ENCODE assay signal across 8 mouse cellular contexts in the genomic region with DNA sequence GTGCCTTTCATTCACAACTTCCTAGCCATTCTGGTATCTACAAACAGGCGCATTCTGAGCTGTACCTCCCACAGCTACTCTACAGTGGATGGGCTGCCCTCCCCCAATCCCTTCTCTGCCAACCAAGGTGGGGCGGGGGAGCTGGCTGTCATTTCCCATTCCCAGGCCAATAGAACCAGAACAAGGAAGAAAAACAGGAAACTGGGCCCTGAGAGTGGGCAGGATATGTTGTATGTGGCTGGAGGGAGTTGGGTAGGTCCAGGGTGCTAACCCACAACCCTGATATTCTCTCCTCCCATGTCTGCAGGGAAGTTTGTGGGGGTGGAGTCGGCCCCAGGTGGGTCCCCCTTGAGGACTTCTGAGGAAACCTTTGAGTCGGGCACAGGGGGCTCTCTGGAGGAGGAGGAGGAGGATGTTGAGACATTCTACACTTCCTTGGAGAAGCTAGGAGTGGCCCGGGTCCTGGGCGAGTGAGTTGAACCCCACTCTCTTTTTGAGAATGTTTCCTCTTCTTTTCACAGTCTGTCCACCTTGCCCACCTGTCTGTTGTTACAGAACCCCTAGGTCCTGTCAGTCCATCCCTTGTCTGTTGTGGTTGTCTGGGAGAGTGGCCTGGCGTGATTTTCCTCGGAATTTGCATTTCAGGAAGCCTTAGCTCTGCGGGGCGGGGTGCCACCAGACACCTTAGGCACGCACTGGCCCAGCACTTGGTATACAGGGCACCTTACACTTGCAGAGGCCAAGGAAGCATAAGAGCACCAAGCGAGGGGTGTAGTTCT. TPM values are rescaled to one million over a fixed set of nuclear protein-coding genes. Genes with fewer than 3 reads are reported as not detected.
DNase-seq lines count a peak whose midpoint lies in the region; ATAC-seq lines count a peak whose summit lies in the region.

No protein-coding gene starts in this region.

- no peak for ATAC-seq in forebrain, embryonic 13.5 days
- no peak for ATAC-seq in intestine, embryonic 14.5 days (replicated peaks; ENCODE audit: low FRiP score, low TSS enrichment, low read depth)
- no peak for ATAC-seq in liver, embryonic 15.5 days (ENCODE audit: insufficient read depth)
- ATAC-seq in stomach, embryonic 15.5 days (ENCODE audit: insufficient read depth, low FRiP score, low read depth), result no peak

- peaks cover 13% of the 10 kb centered on the region for H3K36me3 ChIP-seq in forebrain, embryonic 13.5 days (ENCODE audit: poor library complexity, severe bottlenecking)
- 0 out of 2 replicates have a peak, but pooled peaks cover 3% of the 10 kb centered on the region for H3K36me3 ChIP-seq in intestine, embryonic 14.5 days (ENCODE audit: control insufficient read depth, insufficient read depth, low read length)
- peaks cover 8% of the 10 kb centered on the region; the same call in 1 of the 2 replicates for H3K36me3 ChIP-seq in liver, embryonic 15.5 days (replicated peaks)
- H3K36me3 ChIP-seq in stomach, embryonic 15.5 days, result 0 out of 2 replicates have a peak, but pooled peaks cover 2% of the 10 kb centered on the region

- peaks cover 42% of the 10 kb centered on the region for H3K4me1 ChIP-seq in forebrain, embryonic 13.5 days
- peaks cover 29% of the 10 kb centered on the region for H3K4me1 ChIP-seq in intestine, embryonic 14.5 days (replicated peaks; ENCODE audit: control insufficient read depth, insufficient read depth, low read length)
- peaks cover 61% of the 10 kb centered on the region for H3K4me1 ChIP-seq in liver, embryonic 15.5 days (replicated peaks)
- peaks cover 69% of the 10 kb centered on the region for H3K4me1 ChIP-seq in stomach, embryonic 15.5 days

- no peak overlapping the region for H3K27ac ChIP-seq in forebrain, embryonic 13.5 days
- H3K27ac ChIP-seq in intestine, embryonic 14.5 days (ENCODE audit: low read depth), result no peak overlapping the region
- H3K27ac ChIP-seq in liver, embryonic 15.5 days (replicated peaks), result 0 out of 2 replicates have a peak overlapping the region, but pooled peaks have one; percentile 6
- peak overlapping the region; percentile 4; the same call in 1 of the 2 replicates for H3K27ac ChIP-seq in stomach, embryonic 15.5 days

- WGBS in forebrain, embryonic 13.5 days, result 19% methylated on average over 12 of the region's 12 CpGs
- WGBS in intestine, embryonic 14.5 days, result 36% methylated on average over 12 of the region's 12 CpGs
- WGBS in liver, embryonic 15.5 days (ENCODE audit: insufficient replicate concordance), result 23% methylated on average over 12 of the region's 12 CpGs
- WGBS in stomach, embryonic 15.5 days, result 43% methylated on average over 12 of the region's 12 CpGs

- H3K9ac ChIP-seq in forebrain, embryonic 13.5 days, result no peak overlapping the region
- H3K9ac ChIP-seq in intestine, embryonic 14.5 days (ENCODE audit: low read length), result no peak overlapping the region
- no peak overlapping the region for H3K9ac ChIP-seq in liver, embryonic 15.5 days
- H3K9ac ChIP-seq in stomach, embryonic 15.5 days, result no peak overlapping the region

- H3K27me3 ChIP-seq in forebrain, embryonic 13.5 days, result peaks cover 81% of the 10 kb centered on the region
- H3K27me3 ChIP-seq in intestine, embryonic 14.5 days (replicated peaks; ENCODE audit: control insufficient read depth, insufficient read depth, low read length), result peaks cover 64% of the 10 kb centered on the region
- peaks cover 81% of the 10 kb centered on the region for H3K27me3 ChIP-seq in liver, embryonic 15.5 days
- peaks cover 38% of the 10 kb centered on the region for H3K27me3 ChIP-seq in stomach, embryonic 15.5 days (replicated peaks)

- H3K4me3 ChIP-seq in forebrain, embryonic 13.5 days, result peak overlapping the region; percentile 9; the same call in 1 of the 2 replicates
- peak overlapping the region; percentile 2 for H3K4me3 ChIP-seq in intestine, embryonic 14.5 days (ENCODE audit: low read depth, low read length)
- H3K4me3 ChIP-seq in liver, embryonic 15.5 days (replicated peaks), result no peak overlapping the region
- peak overlapping the region; percentile 20 for H3K4me3 ChIP-seq in stomach, embryonic 15.5 days (replicated peaks)

- peak; percentile 53 for DNase-seq in cerebellum, adult 11-12 months
- no peak for DNase-seq in cerebellum, postnatal 36 days
- no peak for DNase-seq in intestine, embryonic 14.5 days (ENCODE audit: low spot score)
- no peak for DNase-seq in adipocyte (ENCODE audit: low spot score)
- DNase-seq in ovary, postnatal 10 days (ENCODE audit: low spot score), result no peak

- H3K4me2 ChIP-seq in forebrain, embryonic 13.5 days, result no peak overlapping the region
- peak overlapping the region; percentile 36; the same call in 1 of the 2 replicates for H3K4me2 ChIP-seq in intestine, embryonic 14.5 days (ENCODE audit: low read length)
- peak overlapping the region; percentile 35 for H3K4me2 ChIP-seq in liver, embryonic 15.5 days
- H3K4me2 ChIP-seq in stomach, embryonic 15.5 days, result peak overlapping the region; percentile 48

- H3K9me3 ChIP-seq in forebrain, embryonic 13.5 days (replicated peaks), result no peaks in the 10 kb centered on the region
- no peaks in the 10 kb centered on the region for H3K9me3 ChIP-seq in intestine, embryonic 14.5 days (ENCODE audit: control insufficient read depth, low read length)
- H3K9me3 ChIP-seq in liver, embryonic 15.5 days (replicated peaks), result no peaks in the 10 kb centered on the region
- no peaks in the 10 kb centered on the region for H3K9me3 ChIP-seq in stomach, embryonic 15.5 days

RNA-seq across cellular contexts. Expression of a gene that starts 3.1 kb away (rescaled TPM):
- 3.2 and 6.0 TPM in 2 replicates for polyA plus RNA-seq in forebrain, embryonic 13.5 days (2015; fragmentation: Nextera tagmentation; extraction: Ambion mirVana)
- 13.8 and 14.0 TPM in 2 replicates for polyA plus RNA-seq in intestine, embryonic 14.5 days (2014; fragmentation: Nextera tagmentation; extraction: Ambion mirVana)
- polyA plus RNA-seq in liver, embryonic 15.5 days (2015; fragmentation: Nextera tagmentation; extraction: Ambion mirVana), result 3.9 and 5.2 TPM in 2 replicates
- 27.5 and 32.8 TPM in 2 replicates for polyA plus RNA-seq in stomach, embryonic 15.5 days (2015; fragmentation: Nextera tagmentation; extraction: Ambion mirVana)

RNA-seq across cellular contexts. Expression of a gene that starts 3.2 kb away (rescaled TPM):
- 12.0 and 14.3 TPM in 2 replicates for polyA plus RNA-seq in forebrain, embryonic 13.5 days (2015; fragmentation: Nextera tagmentation; extraction: Ambion mirVana)
- 73.4 and 73.5 TPM in 2 replicates for polyA plus RNA-seq in intestine, embryonic 14.5 days (2014; fragmentation: Nextera tagmentation; extraction: Ambion mirVana)
- 5.0 and 6.3 TPM in 2 replicates for polyA plus RNA-seq in liver, embryonic 15.5 days (2015; fragmentation: Nextera tagmentation; extraction: Ambion mirVana)
- polyA plus RNA-seq in stomach, embryonic 15.5 days (2015; fragmentation: Nextera tagmentation; extraction: Ambion mirVana), result 25.6 and 26.6 TPM in 2 replicates

RNA-seq across cellular contexts. Expression of a gene that starts 9.0 kb away (rescaled TPM):
- 19.5 and 21.0 TPM in 2 replicates for polyA plus RNA-seq in forebrain, embryonic 13.5 days (2015; fragmentation: Nextera tagmentation; extraction: Ambion mirVana)
- polyA plus RNA-seq in intestine, embryonic 14.5 days (2014; fragmentation: Nextera tagmentation; extraction: Ambion mirVana), result 24.6 and 30.2 TPM in 2 replicates
- polyA plus RNA-seq in liver, embryonic 15.5 days (2015; fragmentation: Nextera tagmentation; extraction: Ambion mirVana), result 13.9 and 15.3 TPM in 2 replicates
- 33.5 and 34.6 TPM in 2 replicates for polyA plus RNA-seq in stomach, embryonic 15.5 days (2015; fragmentation: Nextera tagmentation; extraction: Ambion mirVana)

RNA-seq across cellular contexts. Expression of a gene that starts 10.9 kb away (rescaled TPM):
- polyA plus RNA-seq in forebrain, embryonic 13.5 days (2015; fragmentation: Nextera tagmentation; extraction: Ambion mirVana), result 76.5 and 89.5 TPM in 2 replicates
- polyA plus RNA-seq in intestine, embryonic 14.5 days (2014; fragmentation: Nextera tagmentation; extraction: Ambion mirVana), result 67.7 and 73.4 TPM in 2 replicates
- 41.7 and 43.9 TPM in 2 replicates for polyA plus RNA-seq in liver, embryonic 15.5 days (2015; fragmentation: Nextera tagmentation; extraction: Ambion mirVana)
- 67.3 and 71.6 TPM in 2 replicates for polyA plus RNA-seq in stomach, embryonic 15.5 days (2015; fragmentation: Nextera tagmentation; extraction: Ambion mirVana)

RNA-seq across cellular contexts. Expression of a gene that starts 11.0 kb away (rescaled TPM):
- 18.0 and 20.0 TPM in 2 replicates for polyA plus RNA-seq in forebrain, embryonic 13.5 days (2015; fragmentation: Nextera tagmentation; extraction: Ambion mirVana)
- 75.1 and 83.9 TPM in 2 replicates for polyA plus RNA-seq in intestine, embryonic 14.5 days (2014; fragmentation: Nextera tagmentation; extraction: Ambion mirVana)
- 47.7 and 55.0 TPM in 2 replicates for polyA plus RNA-seq in liver, embryonic 15.5 days (2015; fragmentation: Nextera tagmentation; extraction: Ambion mirVana)
- polyA plus RNA-seq in stomach, embryonic 15.5 days (2015; fragmentation: Nextera tagmentation; extraction: Ambion mirVana), result 69.8 and 72.8 TPM in 2 replicates

Comparison
In these comparisons a context has a peak if more than half of its experiments do, and no peak if none do; other contexts are left out.
1. H3K27ac ChIP-seq: peak in liver, embryonic 15.5 days (single experiment) and stomach, embryonic 15.5 days (single experiment); none in forebrain, embryonic 13.5 days (single experiment) and intestine, embryonic 14.5 days (single experiment).